Mouse (Mus musculus) brain, embryonic 14.5 days (tissue): ENCODE measurements around the gene Toe1.

Experiments
- CTCF ChIP-seq: fragments of 200-500 bp; IDR thresholded peaks from 2 replicates; pipeline ENCODE4 v1.5.1; 2012; ENCODE audit warnings: inconsistent platforms, mild to moderate bottlenecking, moderate library complexity, borderline replicate concordance; ENCODE audit not compliant: insufficient read depth, insufficient read length; ENCODE audit errors: extremely low read depth
- POLR2A ChIP-seq: fragments of 200-500 bp; IDR thresholded peaks from 2 replicates; pipeline ENCODE4 v1.6.1; 2012; ENCODE audit warnings: mild to moderate bottlenecking, inconsistent platforms, borderline replicate concordance; ENCODE audit not compliant: poor library complexity, insufficient read depth, insufficient read length, severe bottlenecking; ENCODE audit errors: extremely low read depth

- peak; percentile 10; the same call in 1 of the 2 replicates for TF ChIP-seq CTCF
- no peak for TF ChIP-seq POLR2A
Measured at GRCm38 (mm10) chr4:116786587-116786986, 20.9 kb downstream of the Toe1 start.
